Mouse (Mus musculus): ENCODE data around the gene Tmem94. TPM values are rescaled to one million over a fixed set of nuclear protein-coding genes. Genes with fewer than 3 reads are reported as not detected.

Gene Tmem94
- polyA plus RNA-seq, 1 experiment from 2014 or later: 16.4 TPM

- no peak for DNase-seq (ENCODE audit: low spot score)
- no peak overlapping the region for H3K4me3 ChIP-seq (ENCODE audit: low read depth, low read length)
- no peak for ATAC-seq (ENCODE audit: low FRiP score)
- peaks cover 10% of the 10 kb centered on the region for H3K4me1 ChIP-seq (replicated peaks; ENCODE audit: control insufficient read depth, insufficient read depth, low read length)
- 62% methylated on average over 10 of the region's 10 CpGs for WGBS
- H3K36me3 ChIP-seq (ENCODE audit: control insufficient read depth, insufficient read depth, low read length): peaks cover 15% of the 10 kb centered on the region
- peak overlapping the region; percentile 2; the same call in 1 of the 2 replicates for H3K27ac ChIP-seq (ENCODE audit: low read depth, low read length)
- no peak overlapping the region for H3K4me2 ChIP-seq (replicated peaks; ENCODE audit: low read depth, low read length)
- 0 out of 2 replicates have a peak overlapping the region, but pooled peaks have one; percentile 1 for H3K9ac ChIP-seq (ENCODE audit: low read depth, low read length)
- no peaks in the 10 kb centered on the region for H3K27me3 ChIP-seq (ENCODE audit: control insufficient read depth, insufficient read depth, low read length)
- H3K9me3 ChIP-seq (ENCODE audit: control insufficient read depth, low read length): no peaks in the 10 kb centered on the region
Measured at GRCm38 (mm10) chr11:115808696-115809310, 43.6 kb downstream of the Tmem94 start.

GRCm38 (mm10) chr11:115809311-115809781 lies 44.1 kb downstream of the Tmem94 start:
- Histone ChIP-seq H3K36me3 (ENCODE audit: control insufficient read depth, insufficient read depth, low read length) (peaks cover 14% of the 10 kb centered on the region), H3K9me3 (ENCODE audit: control insufficient read depth, low read length) (no peaks in the 10 kb centered on the region), H3K4me3 (ENCODE audit: low read depth, low read length) (no peak overlapping the region), H3K4me1 (replicated peaks; ENCODE audit: control insufficient read depth, insufficient read depth, low read length) (peaks cover 10% of the 10 kb centered on the region), H3K9ac (ENCODE audit: low read depth, low read length) (0 out of 2 replicates have a peak overlapping the region, but pooled peaks have one; percentile 1), H3K27ac (ENCODE audit: low read depth, low read length) (peak overlapping the region; percentile 24; the same call in 1 of the 2 replicates), H3K4me2 (replicated peaks; ENCODE audit: low read depth, low read length) (no peak overlapping the region), H3K27me3 (ENCODE audit: control insufficient read depth, insufficient read depth, low read length) (no peaks in the 10 kb centered on the region)
- 82% methylated on average over 7 of the region's 8 CpGs for WGBS
- ATAC-seq (ENCODE audit: low FRiP score) (no peak), DNase-seq (ENCODE audit: low spot score) (no peak)

- Histone ChIP-seq H3K27ac (ENCODE audit: low read depth, low read length) (no peak overlapping the region), H3K4me3 (ENCODE audit: low read depth, low read length) (no peak overlapping the region)
Measured at GRCm38 (mm10) chr11:115810377-115810776, 45.1 kb downstream of the Tmem94 start.

GRCm38 (mm10) chr11:115811381-115812093 lies 46.3 kb downstream of the Tmem94 start:
- Histone ChIP-seq H3K27ac (ENCODE audit: low read depth, low read length) (no peak overlapping the region), H3K36me3 (ENCODE audit: control insufficient read depth, insufficient read depth, low read length) (peaks cover 7% of the 10 kb centered on the region; the same call in 1 of the 2 replicates), H3K4me1 (replicated peaks; ENCODE audit: control insufficient read depth, insufficient read depth, low read length) (peaks cover 13% of the 10 kb centered on the region)

More at GRCm38 (mm10) chr11:115810377-115810776, 45.1 kb downstream of the Tmem94 start:
- Histone ChIP-seq H3K9ac (ENCODE audit: low read depth, low read length) (no peak overlapping the region), H3K4me2 (replicated peaks; ENCODE audit: low read depth, low read length) (no peak overlapping the region), H3K4me1 (replicated peaks; ENCODE audit: control insufficient read depth, insufficient read depth, low read length) (peaks cover 10% of the 10 kb centered on the region), H3K27me3 (ENCODE audit: control insufficient read depth, insufficient read depth, low read length) (no peaks in the 10 kb centered on the region), H3K9me3 (ENCODE audit: control insufficient read depth, low read length) (no peaks in the 10 kb centered on the region), H3K36me3 (ENCODE audit: control insufficient read depth, insufficient read depth, low read length) (peaks cover 9% of the 10 kb centered on the region; the same call in 1 of the 2 replicates)
- 90% methylated on average over 14 of the region's 14 CpGs for WGBS
- no peak for DNase-seq (ENCODE audit: low spot score)
- no peak for ATAC-seq (ENCODE audit: low FRiP score)

GRCm38 (mm10) chr11:115812095-115812494 lies 46.9 kb downstream of the Tmem94 start:
- no peaks in the 10 kb centered on the region for H3K27me3 ChIP-seq (ENCODE audit: control insufficient read depth, insufficient read depth, low read length)
- DNase-seq (ENCODE audit: low spot score) (no peak), ATAC-seq (ENCODE audit: low FRiP score) (no peak)
- 47% methylated on average over 7 of the region's 7 CpGs for whole genome bisulfite sequencing
- 0 out of 2 replicates have a peak, but pooled peaks cover 3% of the 10 kb centered on the region for H3K36me3 ChIP-seq (ENCODE audit: control insufficient read depth, insufficient read depth, low read length)
- no peak overlapping the region for H3K27ac ChIP-seq (ENCODE audit: low read depth, low read length)
- H3K9me3 ChIP-seq (ENCODE audit: control insufficient read depth, low read length): no peaks in the 10 kb centered on the region
- H3K4me3 ChIP-seq (ENCODE audit: low read depth, low read length): peak overlapping the region; percentile 90
- H3K4me1 ChIP-seq (replicated peaks; ENCODE audit: control insufficient read depth, insufficient read depth, low read length): peaks cover 13% of the 10 kb centered on the region
- peak overlapping the region; percentile 67 for H3K4me2 ChIP-seq (replicated peaks; ENCODE audit: low read depth, low read length)
- H3K9ac ChIP-seq (ENCODE audit: low read depth, low read length): peak overlapping the region; percentile 25; the same call in 1 of the 2 replicates

More at GRCm38 (mm10) chr11:115811381-115812093, 46.3 kb downstream of the Tmem94 start:
- ATAC-seq (ENCODE audit: low FRiP score) (no peak), DNase-seq (ENCODE audit: low spot score) (no peak)
- Histone ChIP-seq H3K4me3 (ENCODE audit: low read depth, low read length) (peak overlapping the region; percentile 13), H3K9ac (ENCODE audit: low read depth, low read length) (peak overlapping the region; percentile 25; the same call in 1 of the 2 replicates), H3K9me3 (ENCODE audit: control insufficient read depth, low read length) (no peaks in the 10 kb centered on the region), H3K4me2 (replicated peaks; ENCODE audit: low read depth, low read length) (peak overlapping the region; percentile 67), H3K27me3 (ENCODE audit: control insufficient read depth, insufficient read depth, low read length) (no peaks in the 10 kb centered on the region)
- WGBS: 86% methylated on average over 20 of the region's 20 CpGs

GRCm38 (mm10) chr11:115812533-115813420 lies 47.5 kb downstream of the Tmem94 start:
- peak overlapping the region; percentile 90 for H3K4me3 ChIP-seq (ENCODE audit: low read depth, low read length)
- 3% methylated on average over 28 of the region's 28 CpGs for WGBS
- H3K9ac ChIP-seq (ENCODE audit: low read depth, low read length): peak overlapping the region; percentile 62
- DNase-seq (ENCODE audit: low spot score): no peak
- 0 out of 2 replicates have a peak, but pooled peaks cover 3% of the 10 kb centered on the region for H3K36me3 ChIP-seq (ENCODE audit: control insufficient read depth, insufficient read depth, low read length)
- H3K27me3 ChIP-seq (ENCODE audit: control insufficient read depth, insufficient read depth, low read length): no peaks in the 10 kb centered on the region
- peak overlapping the region; percentile 67 for H3K4me2 ChIP-seq (replicated peaks; ENCODE audit: low read depth, low read length)
- peaks cover 13% of the 10 kb centered on the region for H3K4me1 ChIP-seq (replicated peaks; ENCODE audit: control insufficient read depth, insufficient read depth, low read length)
- no peaks in the 10 kb centered on the region for H3K9me3 ChIP-seq (ENCODE audit: control insufficient read depth, low read length)
- peak; percentile 49 for ATAC-seq (ENCODE audit: low FRiP score)
- H3K27ac ChIP-seq (ENCODE audit: low read depth, low read length): peak overlapping the region; percentile 54; the same call in 1 of the 2 replicates

GRCm38 (mm10) chr11:115813507-115814296 lies 48.5 kb downstream of the Tmem94 start, which contains the start of gene Caskin2:
TSS of gene Caskin2 (minus strand) at chr11:115813639.
- Histone ChIP-seq H3K27ac (ENCODE audit: low read depth, low read length) (peak within 1 kb of the TSS; percentile 54; the same call in 1 of the 2 replicates), H3K9ac (ENCODE audit: low read depth, low read length) (peak within 1 kb of the TSS; percentile 84), H3K27me3 (ENCODE audit: control insufficient read depth, insufficient read depth, low read length) (no peaks in the 10 kb centered on the region), H3K4me2 (replicated peaks; ENCODE audit: low read depth, low read length) (peak within 1 kb of the TSS; percentile 67), H3K9me3 (ENCODE audit: control insufficient read depth, low read length) (no peaks in the 10 kb centered on the region), H3K4me1 (replicated peaks; ENCODE audit: control insufficient read depth, insufficient read depth, low read length) (peaks cover 11% of the 10 kb centered on the region), H3K4me3 (ENCODE audit: low read depth, low read length) (peak within 1 kb of the TSS; percentile 90), H3K36me3 (ENCODE audit: control insufficient read depth, insufficient read depth, low read length) (0 out of 2 replicates have a peak, but pooled peaks cover 3% of the 10 kb centered on the region)
- WGBS: under 1% methylated on average over 43 of the region's 44 CpGs
- DNase-seq (ENCODE audit: low spot score): peak; percentile 98
- ATAC-seq (ENCODE audit: low FRiP score): peak; percentile 93

Measured in hindbrain, embryonic 11.5 days (tissue).